Mouse (Mus musculus): ENCODE measurements at regions not wholly inside any gene's neighbourhood (a gene's known extent, or its start where the extent isn't known, plus 50 kb on each side); places are given as distances from the start of the nearest gene placed in this dataset.

DNA sequence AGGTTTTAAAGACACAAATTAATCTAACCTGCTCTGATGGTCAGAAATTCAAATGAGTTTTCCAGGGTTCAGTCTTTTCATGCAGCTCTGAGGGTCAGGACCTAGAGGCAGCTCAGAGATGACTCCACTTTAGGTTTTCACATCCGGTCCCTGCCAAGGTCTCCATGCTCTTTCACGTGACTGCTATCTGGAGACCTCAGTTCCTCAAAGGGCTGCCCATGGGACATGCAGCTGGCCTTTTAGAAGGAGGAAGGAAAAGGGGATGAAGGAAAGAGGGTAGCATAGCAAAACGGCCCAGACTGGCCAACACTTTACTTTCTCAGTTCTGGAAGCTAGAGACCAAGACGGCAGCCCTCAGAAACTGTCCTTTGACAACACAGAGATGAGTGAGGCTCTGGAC lies 276.6 kb downstream of the Nuak1 start:
- TF ChIP-seq POLR2A (IDR thresholded peaks at IDR 0.05; ENCODE audit: control insufficient read depth, extremely low read depth, insufficient read depth, low read length, poor library complexity) (no peak), CTCF (IDR thresholded peaks at IDR 0.05; ENCODE audit: borderline replicate concordance, control insufficient read depth, extremely low read depth, insufficient read depth, low read length, poor library complexity) (no peak)

All from thymus, adult 2 months (tissue).